Mouse (Mus musculus): ENCODE measurements at regions not wholly inside any gene's neighbourhood (a gene's known extent, or its start where the extent isn't known, plus 50 kb on each side); places are given as distances from the start of the nearest gene placed in this dataset.

GRCm38 (mm10) chr16:31592973-31593683 lies 70.1 kb upstream of the Dlg1 start:
- H3K4me3 ChIP-seq (ENCODE audit: insufficient read depth, low read length), result no peak overlapping the region
- no peak for TF ChIP-seq POLR2A (IDR thresholded peaks at IDR 0.05; ENCODE audit: borderline replicate concordance, low read depth, low read length)
- TF ChIP-seq CTCF (IDR thresholded peaks at IDR 0.05; ENCODE audit: low read depth, low read length), result no peak
- H3K27ac ChIP-seq (ENCODE audit: insufficient read depth, low read depth, low read length), result no peak overlapping the region
- H3K4me1 ChIP-seq (ENCODE audit: control insufficient read depth, insufficient read depth, low read length), result peaks cover 34% of the 10 kb centered on the region

- Histone ChIP-seq H3K4me3 (ENCODE audit: insufficient read depth, low read length) (no peak overlapping the region), H3K4me1 (ENCODE audit: control insufficient read depth, insufficient read depth, low read length) (peaks cover 26% of the 10 kb centered on the region), H3K27ac (ENCODE audit: insufficient read depth, low read depth, low read length) (no peak overlapping the region)
- no peak for TF ChIP-seq CTCF (IDR thresholded peaks at IDR 0.05; ENCODE audit: low read depth, low read length)
- TF ChIP-seq POLR2A (IDR thresholded peaks at IDR 0.05; ENCODE audit: borderline replicate concordance, low read depth, low read length), result no peak
These were observed 65.3 kb upstream of the Dlg1 start for GRCm38 (mm10) chr16:31597965-31598364.

DNA sequence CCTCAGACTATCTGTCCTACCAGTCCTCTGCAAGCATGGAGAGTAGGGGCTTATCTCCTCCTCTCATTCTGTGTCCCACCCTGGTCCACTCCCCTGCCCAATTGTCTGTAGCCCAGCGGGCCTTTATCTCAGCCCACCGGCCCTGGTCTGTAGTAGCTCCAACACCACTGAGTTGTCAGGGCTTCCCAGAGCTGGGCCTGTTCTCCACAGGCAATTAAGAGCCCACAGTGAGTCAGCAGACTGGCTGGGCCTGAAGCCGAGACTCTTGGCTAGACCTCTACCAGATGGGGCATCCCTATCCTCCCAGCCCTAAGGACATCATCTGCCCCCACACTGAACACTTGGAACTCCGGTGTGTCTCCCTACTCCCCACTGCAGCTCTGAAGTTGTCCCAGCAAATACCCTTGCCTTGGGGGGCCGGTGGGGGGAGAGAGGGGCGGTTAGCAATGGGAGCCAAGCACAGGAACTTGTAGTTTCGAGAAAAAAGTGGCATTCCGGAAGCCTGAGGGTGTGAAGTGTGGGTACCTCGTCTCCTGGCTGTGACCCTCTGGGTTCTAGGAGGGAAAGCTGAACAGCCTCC lies 64.7 kb upstream of the Dlg1 start:
- TF ChIP-seq POLR2A (IDR thresholded peaks at IDR 0.05; ENCODE audit: borderline replicate concordance, low read depth, low read length) (no peak), CTCF (IDR thresholded peaks at IDR 0.05; ENCODE audit: low read depth, low read length) (no peak)
- Histone ChIP-seq H3K27ac (ENCODE audit: insufficient read depth, low read depth, low read length) (no peak overlapping the region), H3K4me3 (ENCODE audit: insufficient read depth, low read length) (no peak overlapping the region), H3K4me1 (ENCODE audit: control insufficient read depth, insufficient read depth, low read length) (peaks cover 20% of the 10 kb centered on the region)

DNA sequence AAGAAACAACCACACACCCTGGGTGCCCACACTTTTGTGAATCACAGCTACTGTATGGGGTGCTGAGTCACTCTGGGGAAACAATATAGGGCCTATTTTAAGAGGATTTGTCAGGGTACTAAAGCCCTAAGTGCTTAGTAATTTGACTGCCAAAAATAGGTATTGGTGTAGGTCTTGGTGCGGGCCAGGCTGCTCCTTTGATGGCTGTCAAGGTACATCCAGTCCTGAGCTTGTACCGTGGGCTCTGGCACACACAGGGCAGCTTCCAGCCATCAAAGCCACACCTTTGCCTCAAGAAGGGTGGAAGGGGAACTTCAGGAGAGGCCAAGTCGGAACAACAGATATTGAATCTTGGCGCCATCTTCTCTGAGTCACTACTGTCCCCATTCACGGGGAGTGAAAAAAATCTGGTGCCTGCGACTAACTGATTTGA lies 64.2 kb upstream of the Dlg1 start:
- TF ChIP-seq POLR2A (IDR thresholded peaks at IDR 0.05; ENCODE audit: borderline replicate concordance, low read depth, low read length), result no peak
- TF ChIP-seq CTCF (IDR thresholded peaks at IDR 0.05; ENCODE audit: low read depth, low read length), result no peak
- Histone ChIP-seq H3K27ac (ENCODE audit: insufficient read depth, low read depth, low read length) (no peak overlapping the region), H3K4me1 (ENCODE audit: control insufficient read depth, insufficient read depth, low read length) (peaks cover 18% of the 10 kb centered on the region), H3K4me3 (ENCODE audit: insufficient read depth, low read length) (no peak overlapping the region)

DNA sequence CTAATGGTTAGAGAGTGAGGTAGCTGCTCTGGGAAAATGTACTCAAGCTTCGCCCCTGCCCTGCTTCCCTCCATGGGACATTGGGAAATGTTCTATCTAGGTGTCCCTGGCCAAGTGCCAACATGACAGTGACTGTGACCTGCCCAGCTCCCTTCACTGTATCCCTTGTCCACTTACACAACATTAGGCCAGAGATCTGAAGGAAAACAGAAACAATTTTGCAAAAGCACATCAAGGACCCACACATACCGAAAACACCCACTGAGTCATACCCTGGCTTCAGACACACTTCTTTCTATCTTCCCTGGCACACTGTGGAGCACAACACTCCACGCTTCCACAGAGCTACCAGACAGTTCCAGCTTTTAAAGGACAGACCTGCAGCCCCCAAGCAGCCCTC lies 62.0 kb upstream of the Dlg1 start:
- TF ChIP-seq CTCF (IDR thresholded peaks at IDR 0.05; ENCODE audit: low read depth, low read length) (no peak), POLR2A (IDR thresholded peaks at IDR 0.05; ENCODE audit: borderline replicate concordance, low read depth, low read length) (no peak)
- Histone ChIP-seq H3K4me1 (ENCODE audit: control insufficient read depth, insufficient read depth, low read length) (peaks cover 18% of the 10 kb centered on the region), H3K27ac (ENCODE audit: insufficient read depth, low read depth, low read length) (no peak overlapping the region), H3K4me3 (ENCODE audit: insufficient read depth, low read length) (no peak overlapping the region)

GRCm38 (mm10) chr16:31603185-31603584 lies 60.1 kb upstream of the Dlg1 start:
- TF ChIP-seq CTCF (IDR thresholded peaks at IDR 0.05; ENCODE audit: low read depth, low read length) (no peak), POLR2A (IDR thresholded peaks at IDR 0.05; ENCODE audit: borderline replicate concordance, low read depth, low read length) (no peak)
- H3K27ac ChIP-seq (ENCODE audit: insufficient read depth, low read depth, low read length), result no peak overlapping the region
- no peak overlapping the region for H3K4me3 ChIP-seq (ENCODE audit: insufficient read depth, low read length)
- H3K4me1 ChIP-seq (ENCODE audit: control insufficient read depth, insufficient read depth, low read length), result peaks cover 13% of the 10 kb centered on the region

DNA sequence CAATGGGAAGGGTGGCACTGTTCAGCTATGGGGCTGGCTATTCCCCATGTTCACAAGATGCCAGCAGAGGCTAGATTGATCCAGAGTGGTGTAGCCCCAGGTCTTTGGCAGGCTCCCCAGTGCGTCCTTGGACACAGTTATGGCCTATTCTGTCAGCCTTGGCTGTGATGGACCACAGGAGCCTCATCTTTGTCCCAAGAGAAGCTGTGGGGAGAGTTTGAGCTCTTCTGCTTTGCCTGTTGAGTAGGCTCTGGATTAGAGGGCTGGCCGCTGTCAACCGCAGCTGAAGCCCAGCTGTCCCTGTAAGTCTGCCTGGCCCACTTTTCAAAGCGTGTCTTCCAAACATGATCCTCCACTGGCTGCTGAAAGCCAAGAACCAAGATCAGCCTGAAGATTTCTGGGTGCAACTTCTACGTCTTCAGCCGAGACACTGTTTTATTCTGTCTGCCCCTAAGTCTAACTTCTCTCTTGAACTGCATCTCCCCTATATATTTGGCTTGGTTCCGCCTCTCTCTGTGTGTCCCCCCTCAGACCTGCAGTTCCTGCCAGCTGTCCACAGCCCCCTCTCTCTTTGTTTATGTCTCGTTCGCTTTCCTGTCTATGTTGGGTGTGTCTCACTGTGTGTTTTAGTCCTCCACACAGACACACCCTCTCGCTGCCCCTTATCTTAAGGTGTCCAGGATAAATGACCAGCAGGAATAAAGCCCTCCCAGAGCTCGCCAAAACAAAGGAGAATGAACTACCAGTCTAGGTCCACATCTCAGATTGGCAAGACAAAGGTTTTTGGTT lies 56.7 kb upstream of the Dlg1 start:
- no peaks in the 10 kb centered on the region for H3K4me1 ChIP-seq (ENCODE audit: control insufficient read depth, insufficient read depth, low read length)
- TF ChIP-seq CTCF (IDR thresholded peaks at IDR 0.05; ENCODE audit: low read depth, low read length), result no peak
- TF ChIP-seq POLR2A (IDR thresholded peaks at IDR 0.05; ENCODE audit: borderline replicate concordance, low read depth, low read length), result no peak

DNA sequence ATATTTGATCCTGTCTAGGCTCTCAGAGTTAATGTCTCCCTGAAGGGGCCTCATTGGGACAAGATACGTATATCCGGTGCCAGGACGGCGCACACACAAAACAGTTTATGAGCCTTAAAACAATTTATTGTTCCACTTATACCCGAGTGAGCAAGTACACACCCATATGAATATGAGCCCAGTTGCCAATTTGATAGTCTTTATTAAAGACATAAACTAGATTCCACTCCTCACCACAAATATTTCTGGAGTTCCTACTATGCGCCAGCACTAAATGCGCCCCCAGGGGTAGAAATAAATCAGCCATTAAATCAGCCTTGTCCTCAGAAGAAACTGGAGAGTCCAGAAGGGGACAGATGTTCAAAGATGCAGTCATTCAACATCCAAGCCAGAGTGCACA lies 54.3 kb upstream of the Dlg1 start:
- H3K4me1 ChIP-seq (ENCODE audit: control insufficient read depth, insufficient read depth, low read length), result no peaks in the 10 kb centered on the region
- H3K4me3 ChIP-seq (ENCODE audit: insufficient read depth, low read length), result no peak overlapping the region
- TF ChIP-seq CTCF (IDR thresholded peaks at IDR 0.05; ENCODE audit: low read depth, low read length) (no peak), POLR2A (IDR thresholded peaks at IDR 0.05; ENCODE audit: borderline replicate concordance, low read depth, low read length) (no peak)
- H3K27ac ChIP-seq (ENCODE audit: insufficient read depth, low read depth, low read length), result no peak overlapping the region

More for the DNA sequence above, 56.7 kb upstream of the Dlg1 start:
- Histone ChIP-seq H3K27ac (ENCODE audit: insufficient read depth, low read depth, low read length) (no peak overlapping the region), H3K4me3 (ENCODE audit: insufficient read depth, low read length) (no peak overlapping the region)

DNA sequence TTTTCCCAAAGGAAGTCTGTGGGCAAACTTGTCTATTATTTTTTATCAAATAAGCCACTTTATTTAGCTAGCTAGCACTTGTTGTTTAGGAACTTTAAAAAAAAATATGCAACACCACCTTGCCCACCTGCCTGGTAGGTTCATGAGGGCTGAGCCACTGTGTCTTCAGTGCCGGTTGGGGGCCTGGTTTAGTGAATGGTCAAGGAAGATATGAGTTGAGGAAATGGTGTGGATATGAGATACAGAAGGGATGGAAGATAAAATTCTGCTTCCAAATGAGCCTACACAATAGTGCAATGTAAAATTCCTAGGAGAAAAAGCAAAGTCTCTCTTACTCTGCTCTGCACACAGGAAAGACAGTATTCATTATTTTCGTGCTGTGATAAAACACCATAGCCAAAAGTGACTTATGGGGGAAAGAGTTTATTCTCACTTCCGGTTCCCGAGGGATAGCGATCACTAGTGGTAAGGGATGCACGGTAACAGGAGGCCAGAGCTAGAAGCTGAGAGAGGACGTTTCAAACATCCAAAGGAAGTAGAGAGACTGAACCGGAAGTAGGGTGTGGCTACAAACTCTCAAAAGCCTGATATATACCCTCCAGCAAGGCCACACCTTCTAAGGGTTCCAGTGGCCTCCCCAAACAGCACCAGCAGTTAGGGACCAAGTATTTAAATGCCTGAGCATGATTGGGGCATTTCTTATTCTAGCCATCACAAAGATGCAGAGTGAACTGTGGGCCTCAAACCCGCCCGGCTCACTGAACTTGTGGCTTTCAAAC lies 53.7 kb upstream of the Dlg1 start:
- no peaks in the 10 kb centered on the region for H3K4me1 ChIP-seq (ENCODE audit: control insufficient read depth, insufficient read depth, low read length)
- no peak overlapping the region for H3K4me3 ChIP-seq (ENCODE audit: insufficient read depth, low read length)
- H3K27ac ChIP-seq (ENCODE audit: insufficient read depth, low read depth, low read length), result no peak overlapping the region
- TF ChIP-seq CTCF (IDR thresholded peaks at IDR 0.05; ENCODE audit: low read depth, low read length), result no peak
- TF ChIP-seq POLR2A (IDR thresholded peaks at IDR 0.05; ENCODE audit: borderline replicate concordance, low read depth, low read length), result no peak

Data from bone marrow macrophage, adult 2 months (primary cell).